Mouse (Mus musculus) ES-Bruce4 (cell line): ENCODE data around the gene Phf19. TPM values are rescaled to one million over a fixed set of nuclear protein-coding genes. Genes with fewer than 3 reads are reported as not detected.

Experiments
- H3K27ac ChIP-seq: 2 replicates; pipeline ENCODE4 v1.5.1; 2012; ENCODE audit warnings: low read length, inconsistent platforms; ENCODE audit not compliant: insufficient read depth
- H3K27me3 ChIP-seq: 2 replicates; pipeline ENCODE4 v1.6.1; 2012; ENCODE audit warnings: mild to moderate bottlenecking, low read length, inconsistent platforms; ENCODE audit not compliant: control insufficient read depth, poor library complexity, insufficient read depth, severe bottlenecking
- H3K36me3 ChIP-seq: 2 replicates; pipeline ENCODE4 v1.6.1; 2012; ENCODE audit warnings: inconsistent platforms, mild to moderate bottlenecking, low read length, moderate library complexity; ENCODE audit not compliant: control insufficient read depth, poor library complexity, insufficient read depth, severe bottlenecking
- H3K4me1 ChIP-seq: one replicate; pipeline ENCODE4 v1.8.1; 2011; ENCODE audit warnings: low read length; ENCODE audit not compliant: control insufficient read depth, insufficient read depth
- H3K4me3 ChIP-seq: 2 replicates; pipeline ENCODE4 v1.5.1; 2011; ENCODE audit warnings: low read depth, mild to moderate bottlenecking, low read length
- H3K9ac ChIP-seq: 2 replicates; pipeline ENCODE4 v1.6.1; 2012; ENCODE audit warnings: low read depth, mild to moderate bottlenecking, inconsistent platforms; ENCODE audit not compliant: poor library complexity, severe bottlenecking
- H3K9me3 ChIP-seq: replicated peaks from 2 replicates; pipeline ENCODE4 v1.6.1; 2012; ENCODE audit warnings: mild to moderate bottlenecking, low read length, inconsistent platforms; ENCODE audit not compliant: control insufficient read depth, poor library complexity, insufficient read depth, severe bottlenecking
- CTCF ChIP-seq: IDR thresholded peaks from one replicate; pipeline ENCODE4 v1.8.1; 2011; ENCODE audit warnings: low read depth, low read length
- EP300 ChIP-seq: IDR thresholded peaks from 2 replicates; pipeline ENCODE4 v1.6.1; 2011; ENCODE audit warnings: low read depth, low read length; ENCODE audit not compliant: insufficient read depth
- POLR2A ChIP-seq: IDR thresholded peaks from one replicate; pipeline ENCODE4 v1.8.1; 2011; ENCODE audit warnings: low read length; ENCODE audit not compliant: insufficient read depth
- polyA plus RNA-seq: library from polyadenylated mRNA; stranded (reverse); fragments of >200 nt; gene quantifications from 2 replicates; pipeline ENCODE4 v1.2.4, GENCODE M21; 2011; ENCODE audit warnings: low read depth; ENCODE audit not compliant: missing spikeins, insufficient read depth, insufficient read length

Phf19 gene
- polyA plus RNA-seq, 1 experiment = 10.3 TPM

GRCm38 (mm10) chr2:34900412-34900811, 13.4 kb downstream of the Phf19 start:
- no peaks in the 10 kb centered on the region for H3K9me3 ChIP-seq
- H3K27me3 ChIP-seq = no peaks in the 10 kb centered on the region
- no peak overlapping the region for H3K4me3 ChIP-seq
- TF ChIP-seq CTCF (no peak), EP300 (no peak)
- no peaks in the 10 kb centered on the region; the same call in 1 of the 2 replicates for H3K36me3 ChIP-seq
- no peaks in the 10 kb centered on the region for H3K4me1 ChIP-seq
- no peak overlapping the region for H3K27ac ChIP-seq
- H3K9ac ChIP-seq = no peak overlapping the region

GRCm38 (mm10) chr2:34899682-34900081, 14.1 kb downstream of the Phf19 start:
- TF ChIP-seq CTCF (no peak), POLR2A (no peak), EP300 (no peak)
- Histone ChIP-seq H3K27me3 (no peaks in the 10 kb centered on the region), H3K4me1 (no peaks in the 10 kb centered on the region), H3K9me3 (no peaks in the 10 kb centered on the region), H3K36me3 (no peaks in the 10 kb centered on the region; the same call in 1 of the 2 replicates), H3K27ac (no peak overlapping the region), H3K4me3 (no peak overlapping the region), H3K9ac (no peak overlapping the region)

DNA sequence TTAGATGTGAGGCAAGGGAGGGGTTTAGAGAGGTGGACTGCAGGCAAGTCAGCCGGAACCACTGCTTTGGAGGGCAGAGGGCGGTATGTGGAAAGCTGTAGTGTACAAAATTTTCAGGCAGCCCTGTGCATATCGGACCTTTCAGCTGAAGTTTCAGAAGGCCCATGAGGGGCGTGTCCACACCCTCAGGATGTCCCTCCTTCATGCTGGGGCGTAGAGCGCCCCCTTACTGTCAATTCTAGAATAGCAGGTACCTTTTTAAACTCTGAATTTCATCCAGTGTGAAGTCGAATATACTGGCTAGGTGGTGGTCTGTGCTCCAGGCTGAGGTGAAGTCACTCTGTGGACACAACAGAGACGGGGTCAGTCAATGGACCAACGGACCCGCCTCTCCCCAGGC, 16.0 kb downstream of the Phf19 start:
- no peaks in the 10 kb centered on the region for H3K4me1 ChIP-seq
- TF ChIP-seq EP300 (no peak), POLR2A (no peak), CTCF (peak; percentile 73)

GRCm38 (mm10) chr2:34896821-34897460, 16.9 kb downstream of the Phf19 start:
- TF ChIP-seq CTCF = no peak
- no peak overlapping the region for H3K27ac ChIP-seq
- no peaks in the 10 kb centered on the region; the same call in 1 of the 2 replicates for H3K36me3 ChIP-seq
- H3K9me3 ChIP-seq = no peaks in the 10 kb centered on the region
- no peak overlapping the region for H3K9ac ChIP-seq
- no peaks in the 10 kb centered on the region for H3K27me3 ChIP-seq
- H3K4me1 ChIP-seq = no peaks in the 10 kb centered on the region
- H3K4me3 ChIP-seq = no peak overlapping the region

More for the DNA sequence above, 16.0 kb downstream of the Phf19 start:
- no peaks in the 10 kb centered on the region for H3K27me3 ChIP-seq
- no peak overlapping the region for H3K4me3 ChIP-seq
- no peaks in the 10 kb centered on the region; the same call in 1 of the 2 replicates for H3K36me3 ChIP-seq
- no peaks in the 10 kb centered on the region for H3K9me3 ChIP-seq
- no peak overlapping the region for H3K27ac ChIP-seq
- no peak overlapping the region for H3K9ac ChIP-seq

GRCm38 (mm10) chr2:34895503-34896113, 18.2 kb downstream of the Phf19 start:
- Histone ChIP-seq H3K27me3 (no peaks in the 10 kb centered on the region), H3K36me3 (no peaks in the 10 kb centered on the region; the same call in 1 of the 2 replicates), H3K9ac (0 out of 2 replicates have a peak overlapping the region, but pooled peaks have one; percentile 3), H3K9me3 (no peaks in the 10 kb centered on the region), H3K27ac (no peak overlapping the region), H3K4me1 (no peaks in the 10 kb centered on the region), H3K4me3 (peak overlapping the region; percentile 51)
- no peak for TF ChIP-seq CTCF

- Histone ChIP-seq H3K9ac (no peak overlapping the region), H3K27me3 (no peaks in the 10 kb centered on the region), H3K4me1 (no peaks in the 10 kb centered on the region), H3K27ac (no peak overlapping the region), H3K36me3 (no peaks in the 10 kb centered on the region; the same call in 1 of the 2 replicates), H3K9me3 (no peaks in the 10 kb centered on the region), H3K4me3 (no peak overlapping the region)
- no peak for TF ChIP-seq POLR2A
- TF ChIP-seq EP300 = no peak
- TF ChIP-seq CTCF = no peak
Measured at GRCm38 (mm10) chr2:34893950-34894349, 19.9 kb downstream of the Phf19 start.
